Mouse (Mus musculus): ENCODE results near the gene Tcaf2.

DNA sequence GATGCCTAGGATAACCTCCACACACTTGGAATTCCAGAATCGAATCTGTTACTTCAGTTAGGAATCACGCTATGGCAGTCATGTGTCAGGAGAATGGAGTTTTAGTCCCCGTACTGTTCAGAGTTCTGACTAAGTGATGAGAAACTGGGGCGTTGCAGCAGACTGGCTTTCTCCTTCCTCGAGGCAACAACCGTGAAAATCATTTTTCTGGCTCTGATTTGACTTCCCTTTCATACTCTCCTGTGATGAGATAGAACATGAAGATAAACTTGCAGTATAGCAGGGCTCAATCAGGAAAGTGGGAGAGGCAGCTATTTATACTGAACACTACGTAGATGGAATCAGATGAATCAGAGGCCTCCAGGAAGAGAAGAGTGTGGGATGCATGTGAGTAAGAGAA is 35.0 kb upstream of the Tcaf2 start:
- no peak for TF ChIP-seq CTCF (IDR thresholded peaks at IDR 0.05; ENCODE audit: insufficient read depth, low read length)
- no peak for TF ChIP-seq POLR2A (IDR thresholded peaks at IDR 0.05; ENCODE audit: borderline replicate concordance, extremely low read depth, low read depth, low read length)

Measured in lung, adult 2 months (tissue).